Mouse (Mus musculus): ENCODE measurements around the gene Jazf1.

Gene Jazf1

GRCm38 (mm10) chr6:53014460-53015455 lies 53.7 kb downstream of the Jazf1 start:
- no peak for DNase-seq (ENCODE audit: extremely low read depth, low read depth)

GRCm38 (mm10) chr6:53010286-53010685 lies 58.1 kb downstream of the Jazf1 start:
- no peak for DNase-seq (ENCODE audit: extremely low read depth, low read depth)

DNA sequence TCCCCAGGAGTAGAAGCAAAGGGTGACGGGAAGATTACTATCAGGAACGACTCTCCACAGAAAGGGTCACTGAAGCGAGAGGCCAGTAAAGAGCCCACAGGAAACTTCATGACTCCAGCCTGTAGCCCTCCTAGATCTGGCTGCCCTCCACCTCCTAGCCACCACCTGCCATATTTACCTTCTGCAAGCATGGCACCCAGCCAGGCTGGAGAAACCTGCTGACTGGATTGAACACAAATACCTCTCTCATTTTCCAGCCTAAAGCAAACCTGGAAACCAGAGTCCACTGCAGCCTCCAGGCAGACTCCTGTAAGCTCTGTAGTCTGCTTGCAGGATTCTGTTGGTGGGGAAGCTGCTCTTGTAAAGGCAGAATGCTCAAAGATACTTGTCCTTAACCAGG lies 62.4 kb downstream of the Jazf1 start:
- no peak for DNase-seq (ENCODE audit: extremely low read depth, low read depth)

- no peak for DNase-seq (ENCODE audit: extremely low read depth, low read depth)
Observed at GRCm38 (mm10) chr6:53005544-53005943, 62.9 kb downstream of the Jazf1 start.

DNA sequence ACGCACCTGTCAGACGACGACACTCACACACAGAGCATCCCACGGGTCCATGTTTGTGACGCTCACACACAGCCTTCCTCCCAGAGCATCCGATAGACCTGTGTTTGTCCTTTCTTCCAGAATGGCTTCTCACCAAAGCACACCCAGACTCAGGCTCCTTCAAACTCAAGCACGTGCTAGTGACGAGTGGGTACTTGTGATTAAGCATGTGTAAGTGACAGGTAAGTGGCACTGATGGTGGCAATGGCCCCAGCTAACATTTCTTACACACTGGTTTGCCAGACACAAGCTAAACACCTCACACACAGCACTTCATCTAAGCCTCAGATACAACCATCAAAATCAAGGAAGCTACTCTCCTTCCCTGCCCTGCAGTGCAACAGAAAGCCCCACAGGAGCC lies 77.6 kb downstream of the Jazf1 start:
- no peak for DNase-seq (ENCODE audit: extremely low read depth, low read depth)

DNA sequence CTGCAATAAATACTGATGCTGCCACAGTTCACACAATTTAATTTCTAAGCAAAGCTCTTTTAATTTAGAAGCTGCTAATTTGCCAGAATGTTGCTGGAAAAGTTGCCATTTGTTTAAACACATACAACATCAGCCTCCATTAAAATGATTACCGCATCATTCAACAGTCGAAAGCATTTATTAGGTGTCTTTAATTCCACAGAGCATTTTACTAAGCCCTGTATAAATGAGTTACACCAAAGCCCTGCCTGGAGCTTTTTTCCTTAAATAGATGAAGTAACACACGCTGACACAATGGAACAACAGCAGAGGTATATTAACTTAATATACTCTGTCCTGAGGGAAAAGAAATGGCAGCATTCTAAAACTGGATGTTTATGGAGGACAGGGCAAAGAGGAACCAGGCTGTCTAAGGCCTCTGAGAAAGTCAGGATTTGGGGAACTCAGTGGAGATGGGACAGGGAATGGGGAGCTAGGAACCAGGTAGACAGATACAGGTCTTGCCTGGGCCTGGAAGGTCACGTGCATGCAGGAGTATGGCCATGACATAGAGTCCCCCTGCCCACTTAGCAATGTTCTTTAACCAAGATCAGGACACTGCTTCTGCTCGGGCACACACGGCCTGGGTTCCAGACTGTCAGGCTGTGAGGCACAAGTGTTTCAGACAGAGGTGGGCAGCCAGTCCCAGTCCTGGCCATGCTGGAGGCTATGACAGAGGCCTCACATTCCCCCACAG lies 80.4 kb downstream of the Jazf1 start:
- no peak for DNase-seq (ENCODE audit: extremely low read depth, low read depth)

DNA sequence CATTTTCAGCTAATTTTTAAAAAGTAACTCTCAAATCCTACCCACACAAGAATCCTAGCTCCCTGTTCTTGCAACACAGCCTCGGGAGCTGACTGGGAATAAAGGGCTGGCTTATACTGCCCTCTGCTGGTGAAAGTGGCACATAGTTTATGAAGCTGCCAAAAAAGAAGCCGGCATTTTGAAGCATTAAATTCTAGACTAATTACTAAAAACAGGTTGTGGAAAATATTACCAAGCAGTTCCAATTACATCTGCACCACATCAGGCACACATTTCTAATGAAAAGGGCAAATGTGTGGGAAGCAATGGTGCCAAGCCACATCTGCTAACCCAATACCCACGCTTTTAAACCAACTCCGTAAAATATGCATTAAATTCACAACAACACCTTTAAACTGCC lies 81.0 kb downstream of the Jazf1 start:
- no peak for DNase-seq (ENCODE audit: extremely low read depth, low read depth)

GRCm38 (mm10) chr6:52982175-52982574 lies 86.3 kb downstream of the Jazf1 start:
- DNase-seq (ENCODE audit: extremely low read depth, low read depth): no peak

DNA sequence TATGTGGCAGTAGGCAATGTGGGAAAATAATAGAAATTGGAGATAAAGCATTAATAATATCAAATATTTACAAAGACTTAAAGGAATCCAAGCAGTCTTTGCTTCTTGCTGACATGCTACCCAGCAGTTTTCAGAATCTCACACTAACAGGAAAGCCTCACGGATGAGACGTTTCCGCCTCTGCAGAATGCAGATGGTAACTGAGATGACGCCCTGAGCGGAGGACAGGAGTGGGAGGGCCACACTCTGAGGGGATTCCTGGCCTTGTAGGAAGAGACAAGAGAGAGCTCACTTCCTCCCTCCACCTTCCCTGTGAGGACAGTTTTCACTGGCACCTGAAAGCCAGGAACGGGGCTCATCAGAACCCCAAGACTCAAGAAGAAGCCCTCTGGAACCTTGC lies 88.9 kb downstream of the Jazf1 start:
- no peak for DNase-seq (ENCODE audit: extremely low read depth, low read depth)

- DNase-seq (ENCODE audit: extremely low read depth, low read depth): no peak
Observed at GRCm38 (mm10) chr6:52973351-52973750, 95.1 kb downstream of the Jazf1 start.

- no peak for DNase-seq (ENCODE audit: extremely low read depth, low read depth)
Observed at GRCm38 (mm10) chr6:52972138-52972537, 96.3 kb downstream of the Jazf1 start.

- no peak for DNase-seq (ENCODE audit: extremely low read depth, low read depth)
Observed at GRCm38 (mm10) chr6:52969717-52970261, 98.6 kb downstream of the Jazf1 start.

DNA sequence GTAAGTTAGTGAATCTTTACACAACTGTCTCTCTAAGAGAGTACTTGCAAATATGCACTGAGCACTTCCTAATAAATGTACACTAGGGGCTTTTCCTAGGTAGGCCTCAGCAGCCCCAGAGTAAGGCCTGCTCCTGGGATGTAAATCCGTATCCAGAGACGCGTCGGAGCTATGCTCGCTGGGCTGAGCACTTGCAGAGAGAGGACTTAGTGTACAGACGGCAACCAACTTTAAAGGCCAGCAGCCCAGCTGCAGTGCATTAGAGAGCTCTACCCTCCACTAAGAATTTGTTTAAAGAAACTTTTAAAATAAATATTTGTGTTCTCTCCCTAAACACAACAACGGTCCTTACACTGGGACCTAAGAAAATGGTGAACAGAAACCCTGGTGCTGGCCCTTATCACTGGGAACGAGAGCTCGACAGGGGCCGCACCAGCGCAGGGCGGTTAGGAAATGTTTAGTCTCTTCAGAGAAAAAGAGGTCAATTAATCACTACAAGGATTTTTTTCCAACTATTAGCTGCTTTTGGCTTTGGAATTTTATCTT lies 100.0 kb downstream of the Jazf1 start:
- no peak for DNase-seq (ENCODE audit: extremely low read depth, low read depth)

GRCm38 (mm10) chr6:52967557-52968270 lies 100.7 kb downstream of the Jazf1 start:
- DNase-seq (ENCODE audit: extremely low read depth, low read depth): no peak

- no peak for DNase-seq (ENCODE audit: extremely low read depth, low read depth)
Observed at GRCm38 (mm10) chr6:52966001-52966400, 102.4 kb downstream of the Jazf1 start.

DNA sequence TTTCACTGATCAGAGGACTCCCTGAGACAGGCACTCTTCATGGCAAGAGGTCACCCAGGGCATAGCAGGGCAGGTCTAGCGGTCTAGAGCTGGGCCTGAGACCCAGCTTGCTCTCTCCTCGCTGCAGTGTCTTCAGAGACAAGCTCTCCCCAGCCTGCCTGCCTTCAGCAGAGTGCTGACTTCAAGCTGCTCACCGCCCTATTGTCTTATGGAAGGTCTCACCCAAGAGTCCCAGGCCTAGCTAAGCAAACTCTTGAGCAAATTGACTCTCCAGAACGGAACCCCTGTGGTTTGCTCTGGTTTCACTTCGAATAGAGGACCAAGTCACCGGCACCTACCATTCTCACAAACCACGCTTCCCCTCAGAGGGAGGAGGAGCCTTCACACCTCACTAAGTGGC lies 103.1 kb downstream of the Jazf1 start:
- DNase-seq (ENCODE audit: extremely low read depth, low read depth): no peak

GRCm38 (mm10) chr6:52963840-52964690 lies 104.4 kb downstream of the Jazf1 start:
- no peak for DNase-seq (ENCODE audit: extremely low read depth, low read depth)

GRCm38 (mm10) chr6:52963430-52963732 lies 105.0 kb downstream of the Jazf1 start:
- no peak for DNase-seq (ENCODE audit: extremely low read depth, low read depth)

- DNase-seq (ENCODE audit: extremely low read depth, low read depth): no peak
Observed at GRCm38 (mm10) chr6:52962600-52963429, 105.6 kb downstream of the Jazf1 start.

All from MEL-GATA-1-ER (cell line).